Mouse (Mus musculus) left cerebral cortex, adult 11 months (tissue): Measurements from ENCODE around the gene Olfr115.

ENCODE experiments used
- DNase-seq: peaks from one replicate; pipeline ENCODE4 v3.0.0; 2022; ENCODE audit warnings: low spot score

Gene Olfr115

DNA sequence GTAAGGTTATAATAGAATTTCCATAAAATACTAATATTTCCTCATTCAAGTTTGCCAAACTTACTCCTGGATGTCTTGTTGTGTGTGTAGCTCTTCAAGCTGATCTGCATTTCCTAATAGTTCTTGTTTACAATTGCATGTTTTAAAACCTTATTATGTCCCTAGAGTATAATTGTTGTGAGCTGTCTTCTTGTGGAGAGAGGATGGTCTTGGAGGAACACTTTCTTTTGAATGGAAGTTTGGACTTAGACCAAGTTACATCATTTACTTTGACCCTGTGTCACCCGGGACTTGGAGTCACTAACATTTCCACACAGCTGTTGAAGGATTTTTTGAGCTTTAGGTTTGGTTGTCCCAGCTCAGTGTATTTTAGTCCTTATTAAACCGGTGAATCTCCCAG, at the start of gene Olfr115, which contains the start of gene Olfr116:
Gene Olfr115, minus strand, starts transcription at position 101 of the 400 bp plus-strand sequence.
Gene Olfr116, minus strand, starts transcription at position 191 of the 400 bp plus-strand sequence.
- no peak for DNase-seq

DNA sequence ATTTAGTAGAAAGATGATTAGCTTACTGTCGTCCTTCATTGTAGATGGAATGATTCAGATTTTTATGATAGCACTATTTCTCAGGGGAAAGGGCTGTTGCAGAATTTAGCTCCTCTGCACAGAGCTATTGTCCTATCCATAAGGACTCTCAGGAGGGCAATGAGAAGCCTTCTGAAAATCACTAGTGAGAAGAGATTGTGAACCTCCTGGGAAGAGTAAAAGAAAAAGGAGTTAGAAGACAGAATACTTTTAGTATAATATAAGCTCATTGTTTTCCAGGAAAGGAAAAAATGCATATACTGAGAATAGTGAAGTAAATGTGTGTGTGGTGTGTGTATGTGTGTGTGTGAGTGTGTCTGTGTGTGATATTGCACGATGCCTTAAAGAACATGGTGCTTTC, 39.8 kb upstream of the Olfr115 start, which contains the start of gene Olfr118:
Gene Olfr118, plus strand, starts transcription at position 301 of the 400 bp plus-strand sequence.
- no peak for DNase-seq

DNA sequence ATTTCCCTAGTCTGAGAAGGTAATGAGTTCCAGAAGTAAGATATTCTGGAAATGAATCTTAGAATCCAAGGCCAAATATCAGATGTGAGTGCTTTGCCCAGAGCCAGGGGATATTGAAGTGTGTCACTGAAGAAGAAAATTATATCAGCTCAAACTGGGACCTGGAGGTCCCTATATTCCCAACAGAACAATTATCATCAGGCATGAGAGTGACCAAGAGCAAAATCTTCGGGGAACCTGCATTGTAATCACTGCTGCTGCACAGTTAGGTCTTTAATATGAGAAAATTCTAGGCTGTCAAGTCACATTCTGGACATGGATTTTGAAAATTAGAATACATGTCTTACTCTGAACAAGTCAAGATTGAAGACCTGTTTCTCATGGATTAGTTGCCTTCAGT, 36.8 kb upstream of the Olfr115 start, which contains the start of gene Olfr117:
Gene Olfr117, minus strand, starts transcription at position 101 of the 400 bp plus-strand sequence.
- DNase-seq: no peak

DNA sequence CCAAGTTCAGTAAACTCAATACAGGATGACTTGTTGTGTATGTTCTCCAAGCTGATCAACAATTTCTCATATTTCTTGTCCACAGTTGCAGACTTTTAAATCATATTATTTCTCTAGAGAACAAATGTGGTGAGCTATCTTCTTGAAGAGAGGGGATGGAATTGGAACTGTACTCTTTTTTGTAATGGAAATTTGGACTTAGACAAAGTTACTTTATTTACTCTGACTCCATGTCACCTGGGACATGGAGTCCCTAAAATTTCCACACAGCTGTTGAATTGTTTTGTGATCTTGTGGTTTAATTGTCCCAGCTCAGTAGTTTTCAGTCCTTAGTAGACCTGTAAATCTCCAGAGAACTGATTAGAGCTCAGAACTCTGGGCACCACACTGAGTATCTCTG, 34.3 kb downstream of the Olfr115 start, which contains the start of gene Olfr114:
Gene Olfr114, minus strand, starts transcription at position 101 of the 400 bp plus-strand sequence.
- no peak for DNase-seq

DNA sequence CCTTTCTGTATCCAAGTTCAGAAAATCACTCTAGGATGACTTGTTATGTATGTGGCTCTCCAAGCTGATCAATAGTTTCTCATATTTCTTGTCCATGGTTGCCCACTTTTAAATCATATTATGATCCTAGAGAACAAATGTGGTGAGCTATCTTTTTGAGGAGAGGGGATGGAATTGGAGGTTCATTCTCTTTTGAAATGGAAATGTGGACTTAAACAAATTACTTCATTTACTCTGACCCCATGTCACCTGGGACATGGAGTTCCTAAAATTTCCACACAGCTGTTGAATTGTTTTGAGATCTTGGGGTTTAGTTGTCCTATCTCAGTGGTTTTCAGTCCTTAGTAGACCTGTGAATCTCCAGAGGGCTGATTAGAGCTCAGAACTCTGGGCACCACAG, 49.3 kb downstream of the Olfr115 start, which contains the start of gene Olfr113:
Gene Olfr113, minus strand, starts transcription at position 101 of the 400 bp plus-strand sequence.
- no peak for DNase-seq

DNA sequence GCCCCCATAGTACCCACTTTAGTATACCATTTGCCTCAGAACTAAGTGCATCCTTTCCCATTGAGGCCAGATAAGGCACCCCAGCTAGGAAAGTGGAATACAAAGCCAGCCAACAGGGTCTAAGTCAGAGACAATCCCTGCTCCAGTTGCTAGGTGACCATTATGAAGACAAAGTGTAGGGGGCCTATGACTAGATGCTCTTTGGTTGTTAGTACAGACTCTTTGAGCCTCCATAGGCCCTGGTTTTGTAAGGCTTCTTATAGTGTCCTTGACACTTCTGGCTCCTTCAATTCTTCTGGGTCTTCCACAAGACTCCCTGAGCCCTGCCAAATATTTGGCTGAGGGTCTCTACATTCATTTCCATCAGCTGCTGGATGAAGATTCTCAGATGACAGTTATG, 57.6 kb downstream of the Olfr115 start, which contains the start of gene Olfr112:
Gene Olfr112, minus strand, starts transcription at position 101 of the 400 bp plus-strand sequence.
- DNase-seq: no peak
